Mouse (Mus musculus) G1E (cell line): ENCODE measurements at regions not wholly inside any gene's neighbourhood (a gene's known extent, or its start where the extent isn't known, plus 50 kb on each side); places are given as distances from the start of the nearest gene placed in this dataset.

Experiments
- ATAC-seq: 2 replicates; pipeline ENCODE4 v1.8.0; 2016; ENCODE audit warnings: mild to moderate bottlenecking; ENCODE audit not compliant: insufficient number of reproducible peaks, poor library complexity, low FRiP score, severe bottlenecking; ENCODE audit errors: extremely low read depth
- DNase-seq: peaks from one replicate; pipeline ENCODE4 v3.0.0; 2012; ENCODE audit warnings: low spot score
- H3K27me3 ChIP-seq: 2 replicates; pipeline ENCODE4 v1.6.1; 2012; ENCODE audit warnings: mild to moderate bottlenecking, low read length, inconsistent platforms; ENCODE audit not compliant: insufficient read depth
- H3K36me3 ChIP-seq: replicated peaks from 2 replicates; pipeline ENCODE3; 2012; ENCODE audit warnings: mild to moderate bottlenecking, inconsistent platforms
- H3K4me1 ChIP-seq: 2 replicates; pipeline ENCODE4 v1.6.1; 2012; ENCODE audit warnings: low read depth, low read length, inconsistent platforms, mixed read lengths; ENCODE audit not compliant: insufficient read depth
- H3K4me3 ChIP-seq: 2 replicates; pipeline ENCODE4 v1.5.1; 2012; ENCODE audit warnings: low read depth, mild to moderate bottlenecking, inconsistent platforms, low read length, moderate library complexity, mixed read lengths
- H3K9me3 ChIP-seq: replicated peaks from 2 replicates; pipeline ENCODE4 v1.6.1; 2012; ENCODE audit warnings: inconsistent platforms
- CTCF ChIP-seq: IDR thresholded peaks from 2 replicates; pipeline ENCODE4 v1.5.1; 2012; ENCODE audit warnings: low read depth, low read length, inconsistent platforms, mixed read lengths
- GATA1 ChIP-seq: IDR thresholded peaks from 2 replicates; pipeline ENCODE4 v1.6.1; 2012; ENCODE audit warnings: borderline replicate concordance, low read length, inconsistent platforms, mixed read lengths
- GATA2 ChIP-seq: IDR thresholded peaks from 2 replicates; pipeline ENCODE4 v1.6.1; 2012; ENCODE audit warnings: low read depth, low read length, inconsistent platforms, borderline replicate concordance
- POLR2AphosphoS5 ChIP-seq: IDR thresholded peaks from 2 replicates; pipeline ENCODE4 v1.6.1; 2012; ENCODE audit warnings: low read depth, low read length, inconsistent platforms; ENCODE audit not compliant: insufficient replicate concordance
- TAL1 ChIP-seq: conservative IDR thresholded peaks from 2 replicates; pipeline ENCODE4 v1.6.1; 2012; ENCODE audit warnings: low read depth, low read length, inconsistent platforms, mixed read lengths

DNA sequence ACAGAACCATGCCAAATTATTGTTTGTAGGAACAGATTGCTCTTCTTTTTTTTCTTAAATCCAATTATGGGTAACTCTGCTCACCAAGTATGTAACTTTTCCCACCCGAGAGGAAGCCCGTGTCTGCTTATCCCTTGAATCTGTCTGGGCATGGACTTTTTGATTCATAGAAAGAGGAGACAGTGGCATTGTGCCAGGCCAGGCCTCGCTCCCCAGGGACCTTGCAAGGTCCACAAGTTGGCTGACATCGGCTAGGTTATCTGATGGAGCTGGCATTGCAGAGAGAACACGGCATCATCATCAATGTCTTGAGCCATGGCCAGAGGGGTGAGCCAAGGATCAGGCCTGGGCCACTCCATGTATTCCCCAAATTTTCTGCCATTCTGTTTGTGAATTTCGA, 56.0 kb upstream of the Stac start:
- H3K9me3 ChIP-seq: peaks cover 46% of the 10 kb centered on the region
- H3K4me1 ChIP-seq: no peaks in the 10 kb centered on the region
- no peaks in the 10 kb centered on the region for H3K27me3 ChIP-seq
- no peak overlapping the region for H3K4me3 ChIP-seq
- DNase-seq: no peak
- no peak for ATAC-seq
- no peaks in the 10 kb centered on the region for H3K36me3 ChIP-seq
- TF ChIP-seq TAL1 (no peak), GATA2 (no peak), CTCF (no peak), GATA1 (no peak), POLR2AphosphoS5 (no peak)

DNA sequence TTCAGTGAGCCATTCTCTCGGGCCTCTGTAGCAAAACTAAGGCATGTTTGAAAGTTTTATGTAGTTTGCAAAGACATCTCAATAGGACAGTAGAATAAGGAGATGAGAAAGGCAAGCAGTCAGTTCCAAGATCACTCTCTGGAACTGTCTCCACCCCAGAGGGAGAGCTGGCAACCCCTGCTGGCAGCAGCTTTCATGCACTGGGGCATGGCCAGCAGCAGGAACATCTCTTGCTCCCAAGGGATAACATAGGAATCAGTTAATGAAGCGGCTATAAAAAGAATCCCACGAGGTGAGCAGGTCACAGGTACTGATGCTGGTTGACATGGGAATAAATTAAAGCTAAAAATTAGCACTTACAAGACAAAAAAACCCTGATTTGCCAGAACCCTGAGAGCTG, 55.1 kb upstream of the Stac start:
- peaks cover 47% of the 10 kb centered on the region for H3K9me3 ChIP-seq

More for the DNA sequence above, 55.1 kb upstream of the Stac start:
- Histone ChIP-seq H3K4me1 (no peaks in the 10 kb centered on the region), H3K4me3 (no peak overlapping the region), H3K27me3 (no peaks in the 10 kb centered on the region), H3K36me3 (no peaks in the 10 kb centered on the region)
- ATAC-seq: no peak
- DNase-seq: no peak
- no peak for TF ChIP-seq CTCF
- TF ChIP-seq POLR2AphosphoS5: no peak
- no peak for TF ChIP-seq GATA1
- TF ChIP-seq GATA2: no peak
- no peak for TF ChIP-seq TAL1
